Mouse (Mus musculus): Measurements from ENCODE around the gene Ino80d. TPM values are rescaled to one million over a fixed set of nuclear protein-coding genes. Genes with fewer than 3 reads are reported as not detected.
A peak's percentile ranks its signal among the peaks of the same experiment; 100 is the strongest.

Ino80d gene
- polyA plus RNA-seq, 1 experiment, result 9.1 TPM

GRCm38 (mm10) chr1:62991021-62991420 is 123.4 kb downstream of the Ino80d start:
- DNase-seq (ENCODE audit: low read depth), result no peak

GRCm38 (mm10) chr1:62987561-62987960 is 126.9 kb downstream of the Ino80d start:
- no peak for DNase-seq (ENCODE audit: low read depth)

GRCm38 (mm10) chr1:62986267-62986666 is 128.2 kb downstream of the Ino80d start:
- DNase-seq (ENCODE audit: low read depth), result no peak

GRCm38 (mm10) chr1:62984566-62984965 is 129.9 kb downstream of the Ino80d start:
- no peak for DNase-seq (ENCODE audit: low read depth)

GRCm38 (mm10) chr1:62976742-62977141 is 137.7 kb downstream of the Ino80d start:
- no peak for DNase-seq (ENCODE audit: low read depth)

- DNase-seq (ENCODE audit: low read depth), result no peak
These were observed 147.6 kb downstream of the Ino80d start for GRCm38 (mm10) chr1:62966885-62967284.

- no peak for DNase-seq (ENCODE audit: low read depth)
These were observed 150.2 kb downstream of the Ino80d start for GRCm38 (mm10) chr1:62964291-62964690.

- DNase-seq (ENCODE audit: low read depth), result no peak
These were observed 157.4 kb downstream of the Ino80d start for GRCm38 (mm10) chr1:62956942-62957645.

- DNase-seq (ENCODE audit: low read depth), result no peak
These were observed 157.9 kb downstream of the Ino80d start for GRCm38 (mm10) chr1:62956526-62956925.

GRCm38 (mm10) chr1:62955340-62955739 is 159.1 kb downstream of the Ino80d start:
- no peak for DNase-seq (ENCODE audit: low read depth)

- no peak for DNase-seq (ENCODE audit: low read depth)
These were observed 161.4 kb downstream of the Ino80d start for GRCm38 (mm10) chr1:62953036-62953435.

GRCm38 (mm10) chr1:62952319-62952718 is 162.1 kb downstream of the Ino80d start:
- DNase-seq (ENCODE audit: low read depth), result peak; percentile 72

GRCm38 (mm10) chr1:62951067-62951809 is 163.2 kb downstream of the Ino80d start:
- DNase-seq (ENCODE audit: low read depth), result peak; percentile 90

- no peak for DNase-seq (ENCODE audit: low read depth)
These were observed 163.9 kb downstream of the Ino80d start for GRCm38 (mm10) chr1:62950526-62950925.

- no peak for DNase-seq (ENCODE audit: low read depth)
These were observed 166.7 kb downstream of the Ino80d start for GRCm38 (mm10) chr1:62947807-62948206.

GRCm38 (mm10) chr1:62946987-62947386 is 167.5 kb downstream of the Ino80d start:
- no peak for DNase-seq (ENCODE audit: low read depth)

- no peak for DNase-seq (ENCODE audit: low read depth)
These were observed 179.6 kb downstream of the Ino80d start for GRCm38 (mm10) chr1:62934752-62935329.

GRCm38 (mm10) chr1:62934100-62934513 is 180.4 kb downstream of the Ino80d start:
- DNase-seq (ENCODE audit: low read depth), result peak; percentile 60

- DNase-seq (ENCODE audit: low read depth), result no peak
These were observed 181.0 kb downstream of the Ino80d start for GRCm38 (mm10) chr1:62933288-62934099.

GRCm38 (mm10) chr1:62929477-62929876 is 185.0 kb downstream of the Ino80d start:
- DNase-seq (ENCODE audit: low read depth), result no peak

- no peak for DNase-seq (ENCODE audit: low read depth)
These were observed 195.2 kb downstream of the Ino80d start for GRCm38 (mm10) chr1:62919219-62919618.

- DNase-seq (ENCODE audit: low read depth), result no peak
These were observed 197.9 kb downstream of the Ino80d start for GRCm38 (mm10) chr1:62916609-62917008.

Measured in gonadal fat pad, adult 2 months (tissue).